In genomic region chr8:126592771-126593571, GRCm38 (mm10) we compare ENCODE assay signal across 8 mouse cellular contexts. TPM values are rescaled to one million over a fixed set of nuclear protein-coding genes. Genes with fewer than 3 reads are reported as not detected.
DNase-seq lines count a peak whose midpoint lies in the region; ATAC-seq and TF ChIP-seq lines count a peak whose summit lies in the region.

No protein-coding gene starts in this region.

- TF ChIP-seq POLR2A in cortical plate, adult 2 months (IDR thresholded peaks at IDR 0.05; ENCODE audit: extremely low read depth, insufficient read depth, low read length) = no peak

- peak; percentile 62 for DNase-seq in cerebellum, adult 11 months
- no peak for DNase-seq in G1E (ENCODE audit: low spot score)
- peak; percentile 57 to 59 for DNase-seq in left cerebral cortex, postnatal 36 days (ENCODE audit: low spot score in 2 of 2)
- DNase-seq in thymus, postnatal 0 days (ENCODE audit: low spot score) = peak; percentile 51

- peak overlapping the region; percentile 84 for H3K4me2 ChIP-seq in heart, embryonic 15.5 days
- peak overlapping the region; percentile 99 for H3K4me2 ChIP-seq in midbrain, embryonic 16.5 days (ENCODE audit: low read length)

- H3K9ac ChIP-seq in heart, embryonic 15.5 days = peak overlapping the region; percentile 98
- H3K9ac ChIP-seq in midbrain, embryonic 16.5 days (ENCODE audit: low read depth, low read length) = peak overlapping the region; percentile 100

- peaks cover 40% of the 10 kb centered on the region for H3K36me3 ChIP-seq in G1E (replicated peaks)
- H3K36me3 ChIP-seq in heart, embryonic 15.5 days = 0 out of 2 replicates have a peak, but pooled peaks cover 7% of the 10 kb centered on the region
- H3K36me3 ChIP-seq in midbrain, embryonic 16.5 days (ENCODE audit: control insufficient read depth, insufficient read depth, low read length) = peaks cover 3% of the 10 kb centered on the region; the same call in 1 of the 2 replicates

- WGBS in heart, embryonic 15.5 days = under 1% methylated on average over 90 of the region's 113 CpGs
- WGBS in midbrain, embryonic 16.5 days = under 1% methylated on average over 85 of the region's 113 CpGs

- no peaks in the 10 kb centered on the region for H3K9me3 ChIP-seq in G1E (replicated peaks)
- no peaks in the 10 kb centered on the region for H3K9me3 ChIP-seq in heart, embryonic 15.5 days (replicated peaks)
- no peaks in the 10 kb centered on the region for H3K9me3 ChIP-seq in midbrain, embryonic 16.5 days (replicated peaks; ENCODE audit: control insufficient read depth, low read length, poor library complexity, severe bottlenecking)

- peak overlapping the region; percentile 98 for H3K27ac ChIP-seq in cortical plate, adult 2 months (ENCODE audit: insufficient read depth, low read length)
- H3K27ac ChIP-seq in heart, embryonic 15.5 days = peak overlapping the region; percentile 100
- peak overlapping the region; percentile 99 for H3K27ac ChIP-seq in midbrain, embryonic 16.5 days (ENCODE audit: low read length)

- no peaks in the 10 kb centered on the region for H3K27me3 ChIP-seq in G1E (ENCODE audit: insufficient read depth, low read length)
- no peaks in the 10 kb centered on the region for H3K27me3 ChIP-seq in heart, embryonic 15.5 days
- H3K27me3 ChIP-seq in midbrain, embryonic 16.5 days (ENCODE audit: control insufficient read depth, insufficient read depth, low read depth, low read length) = no peaks in the 10 kb centered on the region

- TF ChIP-seq CTCF in G1E (IDR thresholded peaks at IDR 0.05; ENCODE audit: low read depth, low read length) = no peak
- no peak for TF ChIP-seq CTCF in cortical plate, adult 2 months (IDR thresholded peaks at IDR 0.05; ENCODE audit: extremely low read depth, insufficient read depth, low read length)

- ATAC-seq in cerebellum, adult (ENCODE audit: insufficient number of reproducible peaks, low FRiP score, low TSS enrichment) = no peak
- no peak for ATAC-seq in G1E (ENCODE audit: extremely low read depth, insufficient number of reproducible peaks, low FRiP score, poor library complexity, severe bottlenecking)
- no peak for ATAC-seq in heart, embryonic 15.5 days (replicated peaks; ENCODE audit: insufficient number of reproducible peaks, insufficient read depth, low FRiP score, low read depth)
- no peak for ATAC-seq in midbrain, embryonic 16.5 days

- intact Hi-C loops in left cerebral cortex, postnatal 36 days (cut with DNase I) = loop anchor here (5.0 kb wide), 3 partner anchors 76 to 164 kb away; no protein-coding TSS in a partner anchor

- H3K4me1 ChIP-seq in G1E (ENCODE audit: insufficient read depth, low read depth, low read length) = peaks cover 30% of the 10 kb centered on the region
- peaks cover 6% of the 10 kb centered on the region for H3K4me1 ChIP-seq in cortical plate, adult 2 months (ENCODE audit: control insufficient read depth, insufficient read depth, low read length)
- H3K4me1 ChIP-seq in heart, embryonic 15.5 days (replicated peaks) = peaks cover 32% of the 10 kb centered on the region
- peaks cover 49% of the 10 kb centered on the region for H3K4me1 ChIP-seq in midbrain, embryonic 16.5 days (ENCODE audit: control insufficient read depth, insufficient read depth, low read length)

- peak overlapping the region; percentile 99 for H3K4me3 ChIP-seq in G1E (ENCODE audit: low read depth, low read length)
- H3K4me3 ChIP-seq in cortical plate, adult 2 months (ENCODE audit: insufficient read depth, low read length) = peak overlapping the region; percentile 78
- H3K4me3 ChIP-seq in heart, embryonic 15.5 days = peak overlapping the region; percentile 92
- peak overlapping the region; percentile 70 for H3K4me3 ChIP-seq in midbrain, embryonic 16.5 days (ENCODE audit: low read depth, low read length)

RNA-seq across cellular contexts. Expression of gene Irf2bp2, which starts 0.8 kb away (rescaled TPM):
- total RNA-seq in G1E (2014; fragmentation: Nextera tagmentation) (231 and 246 TPM in 2 replicates), G1E (2017) (78.9 and 81.3 TPM in 2 replicates)
- 101 and 106 TPM in 2 replicates for polyA plus RNA-seq in G1E (2012)
- polyA plus RNA-seq in cortical plate, adult 2 months (2012; rRNA removed) = 32.9 and 33.2 TPM in 2 replicates
- polyA plus RNA-seq in heart, embryonic 15.5 days (2015; fragmentation: Nextera tagmentation; extraction: Ambion mirVana) = 10.3 and 10.4 TPM in 2 replicates
- 10 to 100 TPM; 54.3 to 63.3 TPM for total RNA-seq in left cerebral cortex, postnatal 36 days (2021)
- polyA plus RNA-seq in midbrain, embryonic 16.5 days (2015; fragmentation: Nextera tagmentation; extraction: Ambion mirVana) = 9.6 and 9.9 TPM in 2 replicates
- polyA plus RNA-seq in thymus, postnatal 0 days (2015; fragmentation: Nextera tagmentation; extraction: Ambion mirVana) = 14.9 and 20.3 TPM in 2 replicates
